Mouse (Mus musculus): ENCODE data around the gene Zbed5. TPM values are rescaled to one million over a fixed set of nuclear protein-coding genes. Genes with fewer than 3 reads are reported as not detected.
A peak's percentile ranks its signal among the peaks of the same experiment; 100 is the strongest.
"Not testable (repeated sequence)": the region's sequence is repeated elsewhere in the genome, so short reads cannot be mapped to it uniquely, and the experiment has no call there.

Zbed5 gene
- polyA plus RNA-seq, 1 experiment from 2014 or later: 7.0 TPM

DNA sequence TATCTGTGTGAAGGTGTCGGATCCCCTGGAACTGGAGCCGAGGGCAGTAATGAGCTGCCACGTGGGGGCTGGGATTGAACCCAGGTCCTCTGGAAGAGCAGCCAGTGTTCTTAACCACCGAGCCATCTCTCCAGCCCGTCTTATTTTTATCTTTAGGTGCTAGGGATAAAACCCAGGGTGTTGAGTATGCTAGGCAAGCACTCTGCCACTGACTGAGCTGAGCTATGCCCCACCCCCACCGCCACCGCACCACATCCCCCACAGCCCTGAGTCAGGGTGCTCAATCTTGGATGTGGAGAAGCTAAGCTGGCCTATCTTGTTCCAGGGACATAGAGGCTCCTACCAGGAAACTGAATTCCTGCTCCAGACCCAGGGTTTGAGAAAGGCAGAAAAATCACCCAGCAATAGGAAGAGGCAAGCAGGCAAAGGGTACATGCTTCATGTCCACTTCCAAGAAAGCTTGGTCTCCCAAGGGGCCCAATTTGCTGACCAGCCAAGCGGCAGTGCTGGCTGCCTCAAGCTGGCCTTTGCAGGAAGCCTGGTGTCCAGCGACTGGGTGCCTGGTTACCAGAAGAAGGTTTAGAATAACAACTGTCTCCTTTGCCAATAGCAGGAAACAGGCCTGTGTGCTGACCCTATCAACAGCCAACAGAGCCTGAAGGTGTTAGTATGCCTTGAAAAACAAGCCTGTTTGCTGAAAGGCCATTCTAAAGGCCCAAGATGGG, 17.6 kb upstream of the Zbed5 start:
- Histone ChIP-seq H3K27ac (no peak overlapping the region), H3K4me3 (replicated peaks) (no peak overlapping the region), H3K4me1 (no peaks in the 10 kb centered on the region), H3K9me3 (no peaks in the 10 kb centered on the region), H3K36me3 (replicated peaks) (peaks cover 25% of the 10 kb centered on the region), H3K27me3 (no peaks in the 10 kb centered on the region), H3K9ac (no peak overlapping the region), H3K4me2 (no peak overlapping the region)
- WGBS: 78% methylated on average over 9 of the region's 9 CpGs
- no peak for ATAC-seq (ENCODE audit: low FRiP score)

DNA sequence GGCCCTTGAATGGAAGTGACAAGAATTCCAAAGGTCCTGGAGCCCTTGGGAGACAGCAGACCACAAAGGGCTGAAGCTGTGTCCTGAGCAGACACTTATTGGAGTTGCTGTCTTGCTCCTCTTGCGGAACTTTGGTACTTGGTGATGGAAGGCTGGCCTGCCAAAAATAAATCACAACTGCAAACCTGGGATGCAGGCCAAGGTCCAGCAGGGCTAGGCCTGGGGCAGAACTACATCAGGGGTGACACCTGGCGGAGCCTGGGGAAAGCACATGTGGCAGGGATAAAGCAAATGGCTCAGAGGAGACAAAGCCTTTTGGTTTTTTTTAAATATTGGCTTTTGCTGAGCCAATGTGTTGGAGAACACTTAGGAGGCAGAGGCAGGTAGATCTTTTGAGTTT, 16.6 kb upstream of the Zbed5 start:
- no peak overlapping the region for H3K4me3 ChIP-seq (replicated peaks)
- no peak for ATAC-seq (ENCODE audit: low FRiP score)
- peaks cover 31% of the 10 kb centered on the region for H3K36me3 ChIP-seq (replicated peaks)
- H3K9me3 ChIP-seq: no peaks in the 10 kb centered on the region
- H3K4me2 ChIP-seq: no peak overlapping the region
- 65% methylated on average over 2 of the region's 2 CpGs for WGBS
- no peaks in the 10 kb centered on the region for H3K27me3 ChIP-seq
- no peak overlapping the region for H3K9ac ChIP-seq
- H3K4me1 ChIP-seq: no peaks in the 10 kb centered on the region
- no peak overlapping the region for H3K27ac ChIP-seq

DNA sequence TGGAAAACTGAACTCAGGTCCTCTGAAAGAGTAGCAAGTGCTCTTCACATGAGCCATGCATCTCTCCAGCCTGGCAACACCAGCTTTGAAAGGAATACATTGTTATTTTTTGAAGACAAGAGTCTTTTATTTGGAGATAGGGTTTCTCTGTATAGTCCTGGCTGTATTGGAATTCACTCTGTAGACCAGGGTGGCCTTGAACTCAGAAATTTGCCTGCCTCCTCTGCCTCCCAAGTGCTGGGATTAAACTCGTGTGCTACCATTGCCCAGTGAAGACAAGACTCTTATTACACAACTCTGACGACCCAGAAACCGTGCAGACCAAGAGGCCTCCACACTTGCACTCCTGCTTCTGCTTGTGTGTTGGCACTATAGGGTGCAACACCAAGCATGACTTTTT, 15.6 kb upstream of the Zbed5 start:
- H3K36me3 ChIP-seq (replicated peaks): peaks cover 40% of the 10 kb centered on the region

DNA sequence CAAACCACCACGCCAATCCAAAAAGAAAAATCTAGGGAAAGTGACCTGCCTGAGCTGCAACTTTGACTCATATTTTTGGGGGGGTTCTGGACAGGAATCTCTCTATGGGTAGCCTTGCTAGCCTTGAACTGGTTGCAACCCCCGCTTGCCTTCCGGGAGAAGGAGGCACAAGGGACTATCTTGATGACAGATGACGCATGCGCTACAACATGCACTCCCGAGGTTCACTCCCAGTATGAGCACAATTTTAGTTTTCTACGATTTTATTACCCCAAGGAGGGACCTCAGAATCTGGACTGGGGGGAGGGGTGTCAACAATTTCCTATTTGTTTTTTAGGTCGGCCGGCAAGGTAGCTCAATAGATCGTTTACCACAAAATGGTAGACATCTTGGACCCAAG, 9.3 kb upstream of the Zbed5 start:
- Histone ChIP-seq H3K4me1 (peaks cover 14% of the 10 kb centered on the region), H3K27ac (no peak overlapping the region), H3K4me2 (peak overlapping the region; percentile 83), H3K9ac (peak overlapping the region; percentile 89), H3K36me3 (replicated peaks) (peaks cover 29% of the 10 kb centered on the region), H3K4me3 (replicated peaks) (peak overlapping the region; percentile 91), H3K27me3 (no peaks in the 10 kb centered on the region), H3K9me3 (no peaks in the 10 kb centered on the region)
- 50% methylated on average over 10 of the region's 10 CpGs for WGBS
- no peak for ATAC-seq (ENCODE audit: low FRiP score)

More for the DNA sequence above, 15.6 kb upstream of the Zbed5 start:
- no peaks in the 10 kb centered on the region for H3K27me3 ChIP-seq
- no peak for ATAC-seq (ENCODE audit: low FRiP score)
- no peaks in the 10 kb centered on the region for H3K4me1 ChIP-seq
- 77% methylated on average over 3 of the region's 3 CpGs for WGBS
- H3K4me3 ChIP-seq (replicated peaks): no peak overlapping the region
- H3K9me3 ChIP-seq: no peaks in the 10 kb centered on the region
- H3K27ac ChIP-seq: no peak overlapping the region
- no peak overlapping the region for H3K9ac ChIP-seq
- no peak overlapping the region for H3K4me2 ChIP-seq

DNA sequence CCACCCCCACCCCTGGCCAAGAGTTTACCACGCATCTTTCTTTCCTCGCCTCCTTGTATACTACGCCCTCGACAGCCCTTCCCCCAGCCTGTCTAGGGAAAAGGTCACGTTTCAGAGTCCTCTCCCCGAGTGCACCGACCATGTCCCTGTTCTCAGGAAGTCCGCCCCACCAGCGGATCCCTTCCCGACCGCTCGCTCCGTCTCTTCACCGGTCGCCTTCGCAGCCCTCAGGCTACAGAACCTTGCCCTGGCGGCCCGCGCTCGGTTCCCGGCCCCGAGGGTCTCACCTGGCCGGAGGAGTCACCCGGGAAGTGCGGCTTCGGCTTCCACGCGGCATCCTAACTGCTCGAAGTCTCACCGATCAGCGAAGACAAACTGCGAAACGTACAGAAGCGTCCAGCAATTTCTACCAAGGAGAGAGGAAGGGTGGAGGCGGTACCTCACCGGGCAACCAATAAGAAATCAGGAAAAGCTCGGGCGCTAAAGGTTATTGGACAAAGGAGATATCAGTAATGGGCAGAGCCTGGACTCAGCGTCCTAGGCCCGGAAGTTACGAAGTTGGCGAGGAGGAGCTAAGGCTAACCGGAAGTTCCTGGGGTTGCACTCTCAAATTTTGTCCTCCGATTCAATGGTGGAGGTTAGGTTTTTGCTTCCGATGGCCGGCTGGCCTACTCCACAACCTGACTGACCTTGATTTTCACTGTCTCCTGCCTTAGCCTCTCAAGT, 8.4 kb upstream of the Zbed5 start, which contains the start of gene Chchd2:
Gene Chchd2, minus strand, starts transcription at position 560 of the 726 bp plus-strand sequence.
- Histone ChIP-seq H3K27me3 (no peaks in the 10 kb centered on the region), H3K4me3 (replicated peaks) (peak within 1 kb of the TSS; percentile 91), H3K9me3 (no peaks in the 10 kb centered on the region), H3K4me1 (peaks cover 14% of the 10 kb centered on the region), H3K27ac (peak within 1 kb of the TSS; percentile 94), H3K9ac (peak within 1 kb of the TSS; percentile 89), H3K36me3 (replicated peaks) (peaks cover 22% of the 10 kb centered on the region), H3K4me2 (peak within 1 kb of the TSS; percentile 83)
- ATAC-seq (ENCODE audit: low FRiP score): peak; percentile 100
- WGBS: under 1% methylated on average over 46 of the region's 46 CpGs

DNA sequence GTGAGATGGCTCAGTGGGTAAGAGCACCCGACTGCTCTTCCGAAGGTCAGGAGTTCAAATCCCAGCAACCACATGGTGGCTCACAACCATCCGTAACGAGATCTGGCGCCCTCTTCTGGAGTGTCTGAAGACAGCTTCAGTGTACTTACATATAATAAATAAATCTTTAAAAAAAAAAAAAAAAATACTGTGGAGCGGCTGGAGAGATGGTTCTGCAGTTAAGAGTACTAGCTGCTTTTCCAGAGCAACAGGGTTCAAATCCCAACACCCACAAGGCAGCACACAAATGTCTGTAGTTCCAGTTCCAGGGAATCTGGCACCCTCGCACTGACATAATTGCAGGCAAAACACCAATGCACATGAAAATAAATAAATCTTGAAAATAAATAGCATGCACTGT, 5.1 kb upstream of the Zbed5 start:
- not testable (repeated sequence) for ATAC-seq (ENCODE audit: low FRiP score); H3K9ac ChIP-seq; H3K27ac ChIP-seq; H3K4me3 ChIP-seq (replicated peaks); H3K36me3 ChIP-seq (replicated peaks); H3K27me3 ChIP-seq; H3K9me3 ChIP-seq; H3K4me2 ChIP-seq
- 75% methylated on average over 7 of the region's 7 CpGs for WGBS
- peaks cover 14% of the 10 kb centered on the region for H3K4me1 ChIP-seq

DNA sequence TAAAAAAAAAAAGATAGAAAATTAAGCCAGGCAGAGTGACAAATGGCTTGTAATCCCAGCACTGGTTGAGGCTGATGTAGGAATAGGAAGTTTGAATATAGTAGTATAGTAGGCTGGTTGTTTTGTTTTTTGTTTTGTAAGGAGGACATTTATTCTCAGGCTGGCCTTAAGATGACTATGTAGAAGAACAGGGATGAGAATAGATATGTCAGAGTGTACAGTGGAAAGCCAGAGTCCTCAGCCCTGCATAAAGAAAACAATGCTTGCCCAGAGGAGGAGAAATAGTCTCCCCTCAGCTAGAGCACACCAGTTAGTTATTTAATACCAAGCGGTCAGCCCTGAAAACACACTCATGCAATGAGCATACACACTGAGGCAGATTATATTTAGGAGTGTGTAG, 2.9 kb downstream of the Zbed5 start, which contains the start of gene Phkg1:
Gene Phkg1, minus strand, starts transcription at position 101 of the 400 bp plus-strand sequence.
- Histone ChIP-seq H3K4me1 (peaks cover 12% of the 10 kb centered on the region), H3K4me3 (replicated peaks) (no peak within 1 kb of the TSS), H3K9me3 (no peaks in the 10 kb centered on the region), H3K27ac (no peak within 1 kb of the TSS), H3K36me3 (replicated peaks) (no peaks in the 10 kb centered on the region), H3K4me2 (no peak within 1 kb of the TSS), H3K27me3 (no peaks in the 10 kb centered on the region), H3K9ac (no peak within 1 kb of the TSS)
- ATAC-seq (ENCODE audit: low FRiP score): no peak
- WGBS: 98% methylated on average over 1 of the region's 1 CpGs

DNA sequence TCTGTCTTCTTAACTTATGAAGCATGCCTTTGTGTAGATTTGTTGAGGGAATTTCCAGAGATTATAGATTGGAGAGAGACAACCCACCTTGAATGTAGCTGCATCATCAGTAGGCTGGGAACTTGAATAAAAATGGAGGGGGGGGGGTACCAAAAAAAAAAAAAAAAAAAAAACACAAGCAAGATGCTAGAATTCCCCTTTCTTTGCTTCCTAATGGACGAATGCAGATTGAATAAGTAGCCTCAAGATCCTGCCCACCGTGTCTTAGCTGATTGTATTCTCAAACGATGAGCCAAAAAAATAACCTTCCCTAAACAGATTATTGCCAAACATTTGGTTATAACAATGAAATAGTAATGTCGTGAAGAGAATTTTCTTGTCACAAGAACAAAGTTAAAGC, 12.3 kb downstream of the Zbed5 start:
- 27% methylated on average over 4 of the region's 4 CpGs for WGBS
- Histone ChIP-seq H3K4me3 (replicated peaks) (peak overlapping the region; percentile 58), H3K9ac (peak overlapping the region; percentile 53), H3K4me1 (peaks cover 7% of the 10 kb centered on the region; the same call in 1 of the 2 replicates), H3K36me3 (replicated peaks) (no peaks in the 10 kb centered on the region), H3K9me3 (no peaks in the 10 kb centered on the region), H3K27ac (peak overlapping the region; percentile 90), H3K4me2 (peak overlapping the region; percentile 67), H3K27me3 (no peaks in the 10 kb centered on the region)
- ATAC-seq (ENCODE audit: low FRiP score): no peak

DNA sequence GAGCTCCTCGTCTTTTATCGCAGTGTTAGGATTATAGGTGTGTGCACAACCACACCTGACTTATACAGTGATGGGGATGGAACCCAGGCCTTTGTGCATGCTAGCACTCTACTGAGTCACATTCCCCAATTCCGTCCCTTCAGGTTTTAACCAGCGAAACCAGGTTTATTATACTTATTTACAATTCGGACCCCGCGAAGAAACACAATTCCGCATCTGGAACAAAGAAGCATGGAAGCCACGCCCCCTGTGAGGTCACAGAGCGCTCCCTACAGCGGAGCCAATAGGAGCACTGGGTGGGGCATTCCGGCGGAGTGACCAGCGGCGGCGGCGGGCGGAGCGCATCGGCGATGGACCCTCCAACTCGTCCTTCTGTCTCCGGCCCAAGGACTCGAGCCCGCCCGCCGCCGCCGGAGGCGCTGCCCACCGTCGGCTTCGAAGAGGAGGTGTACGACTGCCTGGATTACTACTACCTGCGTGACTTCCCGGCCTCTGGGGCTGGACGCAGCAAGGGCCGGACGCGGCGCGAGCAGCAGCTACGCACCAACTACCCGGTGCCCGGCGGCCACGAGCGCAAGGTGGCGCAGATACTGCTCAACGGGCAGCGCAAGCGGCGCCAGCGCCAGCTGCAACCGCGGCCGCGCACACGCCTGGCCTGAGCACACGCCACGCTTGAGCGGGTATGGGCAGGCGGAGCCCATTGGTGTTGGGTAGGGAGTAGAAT, 12.9 kb downstream of the Zbed5 start, which contains the start of gene Nupr1l:
Gene Nupr1l, plus strand, starts transcription at position 299 of the 724 bp plus-strand sequence.
- Histone ChIP-seq H3K4me1 (peaks cover 7% of the 10 kb centered on the region; the same call in 1 of the 2 replicates), H3K4me2 (peak within 1 kb of the TSS; percentile 67), H3K27ac (peak within 1 kb of the TSS; percentile 90), H3K4me3 (replicated peaks) (peak within 1 kb of the TSS; percentile 58), H3K9ac (peak within 1 kb of the TSS; percentile 66), H3K27me3 (no peaks in the 10 kb centered on the region), H3K9me3 (no peaks in the 10 kb centered on the region), H3K36me3 (replicated peaks) (no peaks in the 10 kb centered on the region)
- WGBS: under 1% methylated on average over 63 of the region's 63 CpGs
- peak; percentile 99 for ATAC-seq (ENCODE audit: low FRiP score)

DNA sequence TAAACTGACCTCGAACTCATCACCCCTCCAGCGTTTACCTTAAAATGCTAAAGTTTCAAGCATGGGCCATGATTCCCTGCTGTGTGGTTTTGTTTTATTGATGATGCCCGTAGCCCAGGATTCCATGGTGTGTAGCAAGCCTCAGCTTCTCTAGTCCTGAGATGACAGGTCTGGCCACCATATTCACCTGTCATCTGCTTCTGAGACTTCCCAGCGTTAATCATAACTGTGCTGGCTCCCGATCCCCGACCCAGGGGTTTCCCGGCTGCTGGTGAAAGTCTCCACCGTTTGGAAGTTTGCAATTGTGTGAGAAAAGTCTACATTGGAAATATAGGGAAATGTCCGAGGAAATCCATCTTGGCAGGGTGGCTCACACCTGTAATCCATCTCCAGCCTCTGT, 13.6 kb downstream of the Zbed5 start:
- no peak for ATAC-seq (ENCODE audit: low FRiP score)
- Histone ChIP-seq H3K9me3 (no peaks in the 10 kb centered on the region), H3K4me2 (peak overlapping the region; percentile 67), H3K36me3 (replicated peaks) (no peaks in the 10 kb centered on the region), H3K27me3 (no peaks in the 10 kb centered on the region), H3K27ac (peak overlapping the region; percentile 90), H3K4me1 (peaks cover 7% of the 10 kb centered on the region; the same call in 1 of the 2 replicates), H3K4me3 (replicated peaks) (peak overlapping the region; percentile 58), H3K9ac (peak overlapping the region; percentile 66; the same call in 1 of the 2 replicates)
- WGBS: 75% methylated on average over 9 of the region's 9 CpGs

DNA sequence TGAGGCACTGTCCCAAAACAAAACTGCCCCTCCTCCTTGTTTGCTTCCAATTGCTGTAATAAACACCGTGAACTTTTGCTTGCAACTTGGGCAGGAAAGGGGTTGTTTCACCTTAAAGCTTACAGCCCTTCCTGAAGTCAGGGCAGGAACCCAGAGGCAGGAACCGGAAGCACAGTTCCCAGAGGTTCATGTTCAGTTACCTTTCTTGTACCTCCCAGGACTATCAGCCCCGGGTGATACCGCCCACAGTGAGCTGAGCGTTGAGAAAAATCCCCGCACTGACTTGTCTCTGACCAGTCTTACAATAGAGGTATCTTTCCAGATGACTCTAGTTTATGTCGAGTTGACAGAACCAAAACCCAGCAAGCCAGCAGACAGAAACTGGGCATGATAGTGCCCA, 14.1 kb downstream of the Zbed5 start:
- H3K4me3 ChIP-seq (replicated peaks): no peak overlapping the region
- 0 out of 2 replicates have a peak overlapping the region, but pooled peaks have one; percentile 67 for H3K4me2 ChIP-seq

DNA sequence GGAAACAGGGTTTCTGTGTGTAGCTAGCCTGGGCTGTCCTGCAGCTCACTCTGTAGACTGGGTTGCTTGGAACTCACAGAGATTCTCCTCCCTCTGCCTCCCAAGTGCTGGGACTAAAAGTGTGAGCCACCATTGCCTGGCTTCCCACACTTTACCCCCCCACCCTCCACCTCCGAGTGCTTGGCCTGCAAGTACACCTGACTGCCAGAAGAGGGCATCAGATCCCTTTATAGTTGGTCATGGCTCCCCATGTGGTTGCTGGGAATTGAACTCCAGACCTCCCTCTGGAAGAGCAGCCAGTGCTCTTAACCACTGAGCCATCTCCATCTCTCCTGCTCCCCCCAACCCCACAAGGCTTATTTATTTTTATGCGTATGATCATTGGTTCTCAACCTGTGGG, 18.5 kb downstream of the Zbed5 start:
- H3K9ac ChIP-seq: no peak overlapping the region
- no peaks in the 10 kb centered on the region for H3K36me3 ChIP-seq (replicated peaks)
- H3K27ac ChIP-seq: no peak overlapping the region
- 21% methylated on average over 2 of the region's 2 CpGs for WGBS
- no peaks in the 10 kb centered on the region for H3K27me3 ChIP-seq
- no peak overlapping the region for H3K4me3 ChIP-seq (replicated peaks)
- no peak for ATAC-seq (ENCODE audit: low FRiP score)
- H3K4me1 ChIP-seq: peaks cover 3% of the 10 kb centered on the region; the same call in 1 of the 2 replicates
- H3K4me2 ChIP-seq: no peak overlapping the region
- no peaks in the 10 kb centered on the region for H3K9me3 ChIP-seq

More for the DNA sequence above, 14.1 kb downstream of the Zbed5 start:
- Histone ChIP-seq H3K27ac (no peak overlapping the region), H3K9ac (no peak overlapping the region), H3K36me3 (replicated peaks) (no peaks in the 10 kb centered on the region), H3K27me3 (no peaks in the 10 kb centered on the region), H3K4me1 (peaks cover 7% of the 10 kb centered on the region; the same call in 1 of the 2 replicates), H3K9me3 (no peaks in the 10 kb centered on the region)
- ATAC-seq (ENCODE audit: low FRiP score): no peak
- WGBS: 88% methylated on average over 7 of the region's 7 CpGs

Data from forebrain, embryonic 12.5 days (tissue).